Mouse (Mus musculus): Measurements from ENCODE around the gene Ino80.

DNA sequence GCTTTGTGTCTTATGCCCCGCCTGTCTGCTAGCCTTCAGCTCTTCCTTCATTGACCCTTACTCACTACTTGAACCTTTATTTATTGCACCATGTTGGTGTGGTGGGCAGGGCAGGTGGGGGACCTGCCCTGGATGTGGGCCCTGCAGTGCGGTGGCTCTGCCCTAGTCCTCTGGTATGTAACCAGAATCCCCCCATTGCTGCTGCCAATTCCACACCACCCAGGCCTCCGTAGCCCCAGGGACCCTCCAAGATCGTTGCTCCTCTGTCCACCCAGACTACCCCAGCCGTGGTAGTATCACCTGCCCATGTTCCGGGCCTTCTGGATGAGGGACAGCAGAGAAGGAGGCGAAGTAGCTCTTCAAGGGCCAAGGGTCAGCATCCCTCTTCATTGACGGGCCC lies 123.8 kb downstream of the Ino80 start:
- no peak for TF ChIP-seq POLR2A (IDR thresholded peaks at IDR 0.05; ENCODE audit: insufficient read depth, low read depth, low read length)
- no peak for TF ChIP-seq CTCF (IDR thresholded peaks at IDR 0.05; ENCODE audit: insufficient read depth, low read depth, low read length)

All from olfactory bulb, adult 2 months (tissue).